Mouse (Mus musculus) lung, postnatal 25 days (tissue): ENCODE data around the gene Fam209.
A peak's percentile ranks its signal among the peaks of the same experiment; 100 is the strongest.

ENCODE experiments used
- DNase-seq: peaks from one replicate; pipeline ENCODE4 v3.0.0; 2022; ENCODE audit warnings: low spot score

The Fam209 gene

GRCm38 (mm10) chr2:172472318-172472717, at the start of gene Fam209:
Fam209 (plus strand) TSS chr2:172472520.
- no peak for DNase-seq

DNA sequence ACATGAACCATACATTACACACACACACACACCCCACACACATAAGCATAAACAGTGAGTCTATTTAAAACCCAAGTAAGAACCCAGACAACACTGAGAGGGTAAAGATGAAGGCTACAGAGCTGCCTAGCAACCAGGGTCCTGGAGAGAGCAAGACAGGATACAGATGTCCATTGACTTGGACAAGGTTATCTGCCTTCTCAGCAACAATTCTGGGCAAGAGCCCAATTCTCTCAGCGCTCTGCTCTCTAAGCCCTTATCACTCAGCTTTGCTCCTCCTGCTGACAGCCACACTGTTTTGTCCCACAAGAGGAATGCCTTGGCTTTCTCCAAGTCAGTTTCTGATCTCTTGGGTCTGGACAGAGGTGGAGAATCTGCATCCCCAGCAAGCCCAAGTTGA, 41.7 kb upstream of the Fam209 start:
- no peak for DNase-seq

- peak; percentile 32 for DNase-seq
These were observed 38.6 kb upstream of the Fam209 start for GRCm38 (mm10) chr2:172433746-172434145.

- peak; percentile 24 for DNase-seq
These were observed 34.9 kb upstream of the Fam209 start for GRCm38 (mm10) chr2:172437371-172437952.

DNA sequence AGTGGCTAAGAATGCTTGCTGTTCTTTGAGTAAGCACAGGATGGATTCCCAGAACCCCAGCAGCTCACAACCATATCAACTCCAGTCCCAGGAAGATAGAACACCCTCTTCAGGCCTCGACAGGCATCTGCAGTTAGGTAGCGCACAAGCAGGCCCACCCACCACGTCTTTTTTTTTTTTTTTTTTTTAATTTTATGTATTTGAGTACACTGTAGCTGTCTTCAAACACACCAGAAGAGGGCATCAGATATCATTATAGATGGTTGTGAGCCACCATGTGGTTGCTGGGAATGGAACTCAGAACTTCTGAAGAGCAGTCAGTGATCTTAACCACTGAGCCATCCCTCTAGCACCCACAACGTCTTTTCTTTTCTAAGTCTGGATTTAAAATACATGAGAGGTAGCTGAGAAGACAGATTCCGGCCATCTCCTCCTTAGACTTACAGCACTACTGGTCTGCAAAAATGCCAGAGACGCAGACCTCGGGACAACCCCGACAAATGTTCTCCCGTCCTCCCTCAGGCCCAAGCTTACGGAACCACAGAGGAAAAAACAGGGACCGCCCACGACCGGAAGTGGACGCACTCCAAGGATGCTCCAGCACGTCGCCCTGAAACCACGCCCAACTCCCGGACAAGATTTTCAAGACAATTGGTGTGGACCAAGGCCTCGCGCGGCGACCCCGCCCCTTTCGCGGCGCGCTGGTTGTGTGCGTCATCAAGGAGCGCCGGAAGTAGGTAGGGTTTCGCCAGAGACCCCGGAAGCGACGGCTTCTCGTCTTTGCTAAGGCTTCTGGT, 32.3 kb upstream of the Fam209 start, which contains the start of gene Rtf2:
Gene Rtf2 (plus strand): TSS at position 714 of the 797 bp plus-strand sequence.
- DNase-seq = peak; percentile 99

DNA sequence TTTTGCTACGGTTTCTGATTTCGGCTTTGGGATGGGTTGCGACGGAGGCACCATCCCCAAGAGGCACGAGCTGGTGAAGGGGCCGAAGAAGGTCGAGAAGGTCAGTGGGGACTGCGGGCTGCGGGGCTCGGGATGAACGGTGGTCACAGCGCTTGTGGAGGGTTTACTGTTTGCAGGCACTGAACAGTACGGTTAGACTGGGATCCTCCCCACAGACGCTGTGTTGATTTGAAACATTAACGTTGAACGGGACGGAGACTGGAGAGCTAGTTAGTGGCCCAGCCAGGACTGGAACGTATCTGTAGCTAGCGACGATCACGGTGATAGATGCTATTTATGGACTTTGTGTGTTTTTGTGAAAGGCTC, 31.7 kb upstream of the Fam209 start:
- DNase-seq = no peak

DNA sequence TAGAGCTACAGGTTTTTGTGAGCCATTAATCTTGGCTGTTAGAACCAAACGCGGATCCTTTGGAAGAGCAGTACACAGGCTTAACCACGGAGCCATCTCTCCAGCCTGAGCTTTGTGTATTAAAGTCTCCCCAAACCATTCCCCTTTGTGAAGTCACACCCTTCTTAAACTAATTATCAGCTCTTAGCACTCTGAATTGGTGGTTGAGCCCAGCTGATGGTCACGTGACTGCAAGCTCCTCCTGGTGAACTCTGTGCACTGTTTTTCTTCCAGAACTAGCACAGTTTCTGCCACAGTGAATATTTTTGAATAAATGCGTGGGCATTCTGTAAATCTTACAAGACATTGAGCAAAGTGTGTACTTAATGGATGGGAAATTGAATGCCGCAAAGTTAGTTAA, 31.1 kb upstream of the Fam209 start:
- no peak for DNase-seq

- DNase-seq = no peak
These were observed 26.7 kb upstream of the Fam209 start for GRCm38 (mm10) chr2:172445617-172446016.

DNA sequence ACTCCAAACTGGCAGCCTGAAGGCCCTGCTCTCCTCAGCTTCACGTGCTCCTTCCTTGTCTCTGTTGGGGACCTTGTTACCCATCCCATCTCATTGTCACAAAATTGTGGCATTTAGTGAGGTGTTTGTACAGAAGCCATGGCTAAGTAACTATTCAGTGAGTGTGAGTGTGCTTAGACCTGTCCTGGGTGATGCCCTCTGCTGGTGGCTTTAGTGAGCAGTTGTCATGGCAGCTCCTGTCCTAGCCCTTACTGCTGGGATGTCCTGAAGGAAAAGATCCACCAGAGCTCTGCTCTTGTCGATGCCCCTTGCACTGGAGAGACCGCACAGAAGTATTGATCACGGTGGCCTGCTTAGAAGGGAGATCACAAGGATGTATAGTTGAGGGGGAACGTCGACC, 25.0 kb upstream of the Fam209 start:
- DNase-seq = no peak

- DNase-seq = no peak
These were observed 24.0 kb upstream of the Fam209 start for GRCm38 (mm10) chr2:172448329-172448728.

- DNase-seq = no peak
These were observed 21.7 kb upstream of the Fam209 start for GRCm38 (mm10) chr2:172450640-172451039.

DNA sequence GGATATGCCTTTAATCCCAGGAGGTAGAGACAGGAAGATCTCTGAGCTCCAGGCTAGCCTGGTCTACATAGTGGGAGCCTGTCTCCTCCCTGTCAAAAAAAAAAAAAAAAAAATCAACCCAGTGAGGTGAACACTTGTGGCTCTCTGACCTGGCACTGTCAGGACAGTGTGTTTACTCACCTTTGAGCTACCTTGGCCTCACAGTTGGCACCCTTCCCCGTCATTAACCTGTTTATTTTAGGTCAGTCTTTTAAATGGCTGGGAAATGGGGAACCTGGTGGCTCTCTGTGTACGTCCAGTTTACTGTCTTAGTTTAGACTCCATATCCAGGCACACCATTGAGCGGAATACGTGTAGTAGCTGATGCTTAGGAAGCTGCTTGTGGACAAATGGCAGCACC, 20.3 kb upstream of the Fam209 start:
- no peak for DNase-seq

- no peak for DNase-seq
These were observed 19.9 kb upstream of the Fam209 start for GRCm38 (mm10) chr2:172452458-172452857.

DNA sequence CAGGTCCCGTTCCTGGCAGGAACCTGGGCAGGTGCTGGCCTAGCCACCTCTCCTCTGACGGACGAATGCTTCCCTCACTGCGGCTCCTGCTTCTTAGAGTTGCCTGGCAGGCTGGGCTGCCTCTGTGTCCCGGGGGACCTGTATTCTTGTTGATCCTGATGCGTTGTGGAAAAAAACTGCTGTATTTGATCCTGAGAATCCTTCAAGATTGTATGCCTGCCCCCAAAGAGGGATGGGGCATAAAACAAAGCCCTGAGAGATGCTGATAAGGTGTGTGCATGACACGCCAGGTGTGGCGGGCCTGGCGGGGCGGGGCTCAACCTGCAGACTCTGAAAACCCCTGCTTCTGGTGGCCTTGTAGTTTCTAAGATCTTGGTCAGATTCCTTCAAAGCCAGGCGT, 13.8 kb upstream of the Fam209 start, which contains the start of gene Gcnt7:
Gene Gcnt7 (minus strand): TSS at position 101 of the 400 bp plus-strand sequence.
- no peak for DNase-seq

GRCm38 (mm10) chr2:172460647-172461046, 11.7 kb upstream of the Fam209 start:
- DNase-seq = no peak

DNA sequence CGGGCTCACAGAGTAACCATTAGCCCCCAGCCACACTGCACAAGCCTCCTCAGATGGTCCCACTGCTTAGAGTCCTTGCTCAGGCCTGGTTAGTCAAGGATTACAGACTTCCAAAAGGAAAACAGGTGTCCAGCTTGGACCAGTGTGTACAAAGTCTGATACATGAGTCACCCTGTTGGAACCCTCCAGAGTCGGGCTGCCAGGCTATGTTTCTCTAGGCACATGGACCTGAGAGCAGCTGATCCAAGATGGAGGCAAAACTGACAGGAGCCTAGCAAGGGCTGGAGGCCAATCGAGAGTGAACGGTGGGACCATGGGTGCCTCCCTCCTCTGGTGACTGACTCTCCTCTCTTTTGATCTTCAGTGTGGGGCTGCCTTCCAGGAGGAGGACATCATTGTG, 9.5 kb upstream of the Fam209 start:
- DNase-seq = no peak

DNA sequence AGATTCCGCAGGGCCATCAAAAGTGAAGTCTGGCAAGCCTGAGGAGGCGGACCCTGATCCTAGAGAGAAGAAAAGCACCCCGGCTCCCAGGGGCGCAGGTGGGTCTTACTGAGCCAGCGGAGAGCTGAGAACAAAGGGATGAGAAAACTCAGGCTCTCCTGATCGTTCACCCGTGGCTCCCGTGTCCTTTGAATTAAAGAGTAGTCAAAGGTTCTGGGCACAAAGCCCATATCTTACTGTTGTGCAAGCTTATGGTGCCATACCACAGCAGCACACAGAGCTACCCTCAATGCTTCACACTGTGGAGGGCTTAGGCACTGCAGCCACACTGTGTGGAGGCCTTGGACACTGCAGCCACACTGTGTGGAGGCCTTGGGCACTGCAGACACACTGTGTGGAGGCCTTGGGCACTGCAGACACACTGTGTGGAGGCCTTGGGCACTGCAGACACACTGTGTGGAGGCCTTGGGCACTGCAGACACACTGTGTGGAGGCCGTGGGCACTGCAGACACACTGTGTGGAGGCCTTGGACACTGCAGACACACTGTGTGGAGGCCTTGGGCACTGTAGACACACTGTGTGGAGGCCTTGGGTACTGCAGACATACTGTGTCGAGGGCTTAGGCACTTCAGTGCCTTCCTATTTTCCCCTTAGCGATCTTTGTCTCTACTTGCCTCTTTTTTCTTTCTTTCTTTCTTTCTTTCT, 5.7 kb upstream of the Fam209 start:
- DNase-seq = no peak

DNA sequence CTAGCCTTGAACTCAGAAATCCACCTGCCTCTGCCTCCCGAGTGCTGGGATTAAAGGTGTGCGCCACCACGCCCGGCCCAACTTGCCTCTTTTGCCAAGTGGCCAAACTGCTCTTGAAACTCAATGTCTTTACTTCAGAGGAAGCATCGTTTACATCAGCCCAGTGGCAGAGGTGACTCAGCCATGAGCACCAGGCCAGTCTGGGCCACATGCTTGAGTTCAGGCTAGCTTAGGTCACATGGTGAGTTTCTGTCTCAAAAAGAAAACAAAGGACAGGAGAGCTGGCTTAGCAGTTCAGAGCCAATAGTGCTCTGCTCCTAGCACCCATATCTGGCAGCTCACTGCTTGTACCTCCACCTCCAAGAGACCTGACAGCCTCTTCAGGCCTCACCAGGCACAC, 5.1 kb upstream of the Fam209 start:
- no peak for DNase-seq

- peak; percentile 10 for DNase-seq
These were observed 3.9 kb upstream of the Fam209 start for GRCm38 (mm10) chr2:172468346-172468819.

GRCm38 (mm10) chr2:172473591-172473990, 1.3 kb downstream of the Fam209 start:
- peak; percentile 12 for DNase-seq

DNA sequence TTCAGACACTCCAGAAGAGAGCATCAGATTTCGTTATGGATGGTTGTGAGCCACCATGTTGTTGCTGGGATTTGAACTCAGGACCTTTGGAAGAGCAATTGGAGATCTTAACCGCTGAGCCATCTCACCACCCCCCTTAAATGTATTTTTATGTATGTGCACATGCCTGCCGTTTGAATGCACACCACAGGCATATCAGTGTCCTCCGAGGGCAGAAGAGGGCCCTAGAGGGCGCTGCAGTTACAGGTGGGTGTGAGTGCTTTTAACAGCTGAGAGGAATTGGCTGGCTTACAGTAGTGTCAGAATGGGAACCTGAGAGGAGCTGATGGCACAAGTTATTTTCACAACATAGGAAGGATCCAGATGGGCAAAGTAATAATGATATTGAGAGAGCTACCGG, 2.6 kb downstream of the Fam209 start:
- DNase-seq = no peak

DNA sequence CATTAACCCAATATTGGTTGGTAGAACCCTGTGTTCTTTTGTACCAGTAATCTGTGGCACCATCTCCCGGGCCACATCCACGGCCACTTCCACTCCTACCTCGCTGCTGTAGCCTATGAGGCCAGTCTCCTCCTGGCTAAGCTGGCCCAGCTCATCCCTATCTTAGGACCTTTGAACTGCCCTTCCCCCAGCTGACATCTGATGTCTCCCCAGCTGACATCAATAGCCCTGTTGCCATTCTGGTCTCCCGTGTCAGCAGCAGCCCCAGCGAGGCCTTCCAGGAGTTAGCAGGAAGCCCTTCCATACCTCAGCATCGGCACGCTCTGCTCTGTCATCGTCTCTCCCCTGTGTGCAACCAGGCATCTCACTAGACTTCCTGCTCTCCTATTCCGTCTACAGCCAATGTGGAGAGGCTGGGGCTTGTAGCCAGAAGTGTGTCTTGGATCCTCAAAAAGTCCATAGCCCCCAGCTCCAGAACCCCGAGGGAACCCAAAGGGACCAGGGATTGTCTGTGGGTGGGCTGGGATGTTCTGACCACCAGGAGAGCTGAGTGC, 4.5 kb downstream of the Fam209 start:
- DNase-seq = no peak

GRCm38 (mm10) chr2:172477350-172477749, 5.0 kb downstream of the Fam209 start:
- DNase-seq = no peak
